Mouse (Mus musculus): Measurements from ENCODE around the gene Ltb4r1.
A peak's percentile ranks its signal among the peaks of the same experiment; 100 is the strongest.

Ltb4r1 gene

GRCm38 (mm10) chr14:55735334-55735733 is 30.4 kb upstream of the Ltb4r1 start:
- no peak for TF ChIP-seq GATA4 (IDR thresholded peaks at IDR 0.05; ENCODE audit: insufficient replicate concordance, low read length)

GRCm38 (mm10) chr14:55735758-55736157 is 30.0 kb upstream of the Ltb4r1 start:
- TF ChIP-seq GATA4 (IDR thresholded peaks at IDR 0.05; ENCODE audit: insufficient replicate concordance, low read length) = no peak

GRCm38 (mm10) chr14:55737086-55737687 is 28.6 kb upstream of the Ltb4r1 start:
- TF ChIP-seq GATA4 (IDR thresholded peaks at IDR 0.05; ENCODE audit: insufficient replicate concordance, low read length) = no peak

- TF ChIP-seq GATA4 (IDR thresholded peaks at IDR 0.05; ENCODE audit: insufficient replicate concordance, low read length) = no peak
Observed at GRCm38 (mm10) chr14:55743711-55744110, 22.1 kb upstream of the Ltb4r1 start.

GRCm38 (mm10) chr14:55745180-55745860 is 20.4 kb upstream of the Ltb4r1 start, which contains the start of the genes Dhrs1 and Nop9:
Dhrs1 (minus strand) TSS chr14:55745690.
Nop9 (plus strand) TSS chr14:55745693.
- TF ChIP-seq GATA4 (IDR thresholded peaks at IDR 0.05; ENCODE audit: insufficient replicate concordance, low read length) = peak; percentile 73; the same call in 1 of the 2 replicates

- TF ChIP-seq GATA4 (IDR thresholded peaks at IDR 0.05; ENCODE audit: insufficient replicate concordance, low read length) = no peak
Observed at GRCm38 (mm10) chr14:55745861-55746237, 19.9 kb upstream of the Ltb4r1 start.

- no peak for TF ChIP-seq GATA4 (IDR thresholded peaks at IDR 0.05; ENCODE audit: insufficient replicate concordance, low read length)
Observed at GRCm38 (mm10) chr14:55747051-55747847, 18.5 kb upstream of the Ltb4r1 start.

GRCm38 (mm10) chr14:55757566-55757965 is 8.2 kb upstream of the Ltb4r1 start:
- TF ChIP-seq GATA4 (IDR thresholded peaks at IDR 0.05; ENCODE audit: insufficient replicate concordance, low read length) = no peak

GRCm38 (mm10) chr14:55758363-55758784 is 7.4 kb upstream of the Ltb4r1 start, which contains the start of gene Cideb:
Cideb (minus strand) TSS chr14:55758458.
- no peak for TF ChIP-seq GATA4 (IDR thresholded peaks at IDR 0.05; ENCODE audit: insufficient replicate concordance, low read length)

GRCm38 (mm10) chr14:55761163-55761562 is 4.6 kb upstream of the Ltb4r1 start, which contains the start of gene Ltb4r2:
Ltb4r2 (plus strand) TSS chr14:55761428.
- TF ChIP-seq GATA4 (IDR thresholded peaks at IDR 0.05; ENCODE audit: insufficient replicate concordance, low read length) = no peak

GRCm38 (mm10) chr14:55762001-55762821 is 3.6 kb upstream of the Ltb4r1 start:
- no peak for TF ChIP-seq GATA4 (IDR thresholded peaks at IDR 0.05; ENCODE audit: insufficient replicate concordance, low read length)

- no peak for TF ChIP-seq GATA4 (IDR thresholded peaks at IDR 0.05; ENCODE audit: insufficient replicate concordance, low read length)
Observed at GRCm38 (mm10) chr14:55763166-55763565, 2.6 kb upstream of the Ltb4r1 start.

GRCm38 (mm10) chr14:55767519-55768414 is 2.0 kb downstream of the Ltb4r1 start:
- TF ChIP-seq GATA4 (IDR thresholded peaks at IDR 0.05; ENCODE audit: insufficient replicate concordance, low read length) = no peak

- TF ChIP-seq GATA4 (IDR thresholded peaks at IDR 0.05; ENCODE audit: insufficient replicate concordance, low read length) = no peak
Observed at GRCm38 (mm10) chr14:55768555-55768954, 2.8 kb downstream of the Ltb4r1 start.
